Mouse (Mus musculus) adrenal gland, postnatal 25 days (tissue): Measurements from ENCODE around the gene Nlgn1. TPM values are rescaled to one million over a fixed set of nuclear protein-coding genes. Genes with fewer than 3 reads are reported as not detected.
"Not testable (repeated sequence)": the region's sequence is repeated elsewhere in the genome, so short reads cannot be mapped to it uniquely, and the experiment has no call there.

Experiments used
- DNase-seq: peaks from one replicate; pipeline ENCODE4 v3.0.0; 2021; ENCODE audit warnings: mixed read lengths
- total RNA-seq: library from RNA; stranded (reverse); gene quantifications from 2 replicates; pipeline ENCODE4 v1.2.3, GENCODE M21; 2021

Gene Nlgn1
- total RNA-seq, 1 experiment from 2014 or later, result 0.64 TPM

- DNase-seq, result no peak
Measured at GRCm38 (mm10) chr3:25645895-25646691, 686.2 kb downstream of the Nlgn1 start.

- DNase-seq, result no peak
Measured at GRCm38 (mm10) chr3:25629198-25629597, 703.1 kb downstream of the Nlgn1 start.

- DNase-seq, result no peak
Measured at GRCm38 (mm10) chr3:25606597-25606996, 725.7 kb downstream of the Nlgn1 start.

DNA sequence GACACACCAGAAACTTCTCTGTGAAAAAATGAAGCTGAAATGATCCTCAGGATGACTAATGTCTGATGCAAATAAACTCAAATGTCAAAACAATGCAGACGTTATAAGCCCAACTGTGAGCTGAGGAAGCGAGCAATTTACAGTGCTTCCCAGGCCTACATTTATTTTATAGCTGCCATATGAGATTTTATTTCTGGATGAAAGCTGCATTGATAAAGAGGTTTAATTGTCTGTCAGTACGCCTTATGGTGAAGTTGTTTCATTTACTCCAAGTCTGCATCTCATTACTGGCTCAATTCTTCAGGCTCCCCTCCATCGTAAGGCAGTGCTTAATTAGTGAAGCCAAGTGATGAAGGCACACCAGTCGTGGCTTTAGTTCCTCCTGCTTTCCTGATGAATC lies 734.7 kb downstream of the Nlgn1 start:
- DNase-seq, result no peak

DNA sequence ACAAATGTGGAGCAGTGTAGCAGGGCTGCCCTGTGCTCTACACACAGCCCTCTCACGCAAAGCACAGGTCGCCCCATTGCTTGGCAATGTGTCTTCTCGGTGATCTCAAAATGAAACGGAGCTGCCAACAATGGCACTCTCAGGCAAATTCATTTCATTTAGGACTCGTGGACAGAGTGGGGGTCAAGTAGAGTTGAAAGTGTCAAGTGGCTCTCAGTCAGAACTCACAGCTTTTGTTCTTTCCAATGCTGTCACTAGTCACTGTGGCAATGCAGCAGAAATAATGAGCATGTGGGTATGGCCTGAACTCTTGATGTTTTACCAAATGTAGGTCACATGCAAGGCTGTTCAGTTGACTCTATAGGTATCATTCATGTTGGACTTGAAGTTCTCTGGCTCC lies 756.7 kb downstream of the Nlgn1 start:
- DNase-seq, result no peak

DNA sequence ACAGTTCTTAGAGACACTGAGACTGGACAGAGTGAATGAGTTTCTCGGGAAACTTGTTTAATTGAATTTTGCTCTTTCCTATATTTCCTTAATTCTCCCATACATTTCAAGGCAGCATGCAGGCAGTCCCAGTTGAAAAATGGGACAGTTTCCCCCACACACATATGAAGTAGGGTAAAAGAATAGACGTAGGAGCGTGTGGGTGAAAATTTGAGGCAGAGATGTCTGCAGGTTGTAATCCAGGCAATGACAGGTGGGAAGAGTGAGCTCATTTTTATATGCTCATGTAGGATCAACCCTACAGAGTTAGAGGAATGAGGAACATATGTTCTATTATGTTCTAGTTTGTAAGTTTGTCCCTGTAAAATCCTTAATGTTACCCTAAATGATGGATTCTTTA lies 757.4 kb downstream of the Nlgn1 start:
- DNase-seq, result no peak

DNA sequence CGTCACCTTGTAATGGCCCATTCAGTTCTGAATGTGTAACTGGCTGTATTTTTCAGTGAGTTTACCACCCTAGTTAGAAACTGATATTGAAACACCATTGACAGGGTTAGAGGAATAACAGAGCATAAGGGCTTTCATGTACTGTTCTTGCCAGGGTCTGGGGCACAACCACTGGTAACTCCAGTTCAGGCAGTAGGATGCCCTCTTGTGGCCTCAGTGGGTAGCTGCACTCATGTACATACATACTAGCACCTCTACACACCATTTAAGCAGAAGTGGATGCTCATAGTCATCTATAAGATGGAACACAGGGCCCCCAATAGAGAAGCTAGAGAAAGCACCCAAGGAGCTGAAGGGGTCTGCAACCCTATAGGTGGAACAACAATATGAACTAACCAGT lies 773.7 kb downstream of the Nlgn1 start:
- not testable (repeated sequence) for DNase-seq

DNA sequence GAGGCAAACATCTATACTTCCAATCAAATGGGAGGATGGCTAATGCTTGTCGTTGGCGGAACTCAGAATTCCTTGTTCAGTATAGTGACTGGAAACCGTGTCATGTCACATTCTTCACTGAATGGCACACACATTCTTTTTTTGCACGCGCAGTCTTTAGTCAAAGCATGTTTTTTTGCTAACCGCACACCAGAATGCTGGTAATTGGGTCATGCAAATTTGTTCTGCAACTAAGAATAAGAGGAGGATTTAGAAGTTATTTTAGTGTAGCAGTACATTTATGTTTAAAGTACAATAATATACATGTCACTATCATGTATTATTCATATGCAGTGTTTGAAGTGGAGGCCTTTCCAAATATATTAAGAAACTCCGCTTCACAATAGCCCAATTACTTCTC lies 783.2 kb downstream of the Nlgn1 start:
- DNase-seq, result not testable (repeated sequence)

- DNase-seq, result not testable (repeated sequence)
Measured at GRCm38 (mm10) chr3:25524236-25524635, 808.0 kb downstream of the Nlgn1 start.

DNA sequence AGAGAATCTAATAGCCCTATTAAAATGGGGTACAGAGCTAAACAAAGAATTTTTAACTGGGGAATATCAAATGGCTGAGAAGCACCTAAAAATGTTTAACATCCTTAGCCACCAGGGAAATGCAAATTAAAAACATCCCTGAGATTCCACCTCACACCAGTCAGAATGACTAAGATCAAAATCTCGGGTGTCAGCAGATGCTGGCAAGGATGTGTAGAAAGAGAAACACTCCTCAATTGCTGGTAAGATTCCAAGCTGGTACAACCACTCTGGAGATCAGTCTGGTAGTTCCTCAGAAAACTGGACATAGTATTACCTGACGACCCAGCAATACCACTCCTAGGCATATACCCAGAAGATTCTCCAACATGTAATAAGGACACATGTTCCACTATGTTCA lies 869.2 kb downstream of the Nlgn1 start:
- no peak for DNase-seq

DNA sequence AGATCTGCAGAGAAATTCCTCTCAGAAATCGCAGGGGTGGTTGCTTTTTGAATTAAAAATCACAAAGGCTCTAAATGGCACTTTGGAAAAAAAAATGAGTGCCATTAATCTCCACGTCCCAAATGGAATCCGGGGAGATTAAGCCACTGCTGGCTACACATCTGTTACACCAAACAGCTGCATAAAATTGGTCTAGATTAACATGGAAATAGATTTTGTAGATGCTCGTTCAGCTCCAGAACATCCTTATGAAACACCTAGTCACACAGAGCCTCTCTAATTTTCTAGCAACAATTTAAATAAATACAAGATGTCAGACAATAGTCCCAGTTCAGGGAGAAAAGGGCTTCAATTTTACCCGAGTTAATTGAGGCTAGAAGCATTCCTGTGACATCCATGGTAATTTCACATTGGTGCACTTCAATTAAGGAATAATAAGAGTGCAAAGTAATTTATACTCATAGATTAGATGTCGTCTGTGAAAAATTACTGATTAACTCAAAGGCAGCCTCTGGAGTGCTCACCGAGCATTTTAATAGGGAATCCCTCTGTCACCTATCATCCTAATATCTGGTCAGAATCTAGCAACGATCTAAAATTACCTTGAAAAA lies 875.9 kb downstream of the Nlgn1 start:
- no peak for DNase-seq

- no peak for DNase-seq
Measured at GRCm38 (mm10) chr3:25452314-25452713, 879.9 kb downstream of the Nlgn1 start.

- DNase-seq, result no peak
Measured at GRCm38 (mm10) chr3:25450471-25450870, 881.8 kb downstream of the Nlgn1 start.

- DNase-seq, result no peak
Measured at GRCm38 (mm10) chr3:25449356-25449755, 882.9 kb downstream of the Nlgn1 start.

DNA sequence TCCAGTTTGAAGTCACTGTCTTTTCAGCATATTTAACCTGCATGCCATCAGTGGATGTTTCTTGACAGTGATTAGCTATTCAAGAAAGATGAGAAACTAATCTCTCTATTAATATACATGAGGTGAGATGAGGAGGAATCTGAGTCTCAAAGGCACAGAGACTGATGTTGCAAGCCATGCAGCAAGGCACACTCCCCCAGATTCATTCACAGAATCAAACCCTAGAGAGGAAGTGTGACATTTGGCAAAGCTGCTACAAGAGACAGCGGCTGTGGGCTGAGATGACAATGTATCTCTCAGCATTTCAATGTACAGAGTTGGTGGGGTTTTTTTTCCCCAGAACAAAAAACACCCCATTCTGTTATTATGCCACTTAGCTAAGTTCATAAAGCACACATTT lies 885.1 kb downstream of the Nlgn1 start:
- no peak for DNase-seq

- DNase-seq, result no peak
Measured at GRCm38 (mm10) chr3:25443657-25444056, 888.6 kb downstream of the Nlgn1 start.

GRCm38 (mm10) chr3:25442617-25443016 lies 889.6 kb downstream of the Nlgn1 start:
- no peak for DNase-seq

- no peak for DNase-seq
Measured at GRCm38 (mm10) chr3:25426931-25427330, 905.3 kb downstream of the Nlgn1 start.

GRCm38 (mm10) chr3:25412003-25412402 lies 920.3 kb downstream of the Nlgn1 start:
- DNase-seq, result no peak
